Mouse (Mus musculus) intestine, embryonic 16.5 days (tissue): ENCODE results near the gene Plekha1. TPM values are rescaled to one million over a fixed set of nuclear protein-coding genes. Genes with fewer than 3 reads are reported as not detected.

Experiments used
- ATAC-seq: fragments of 200-750 bp; cut with Nextera tagmentation; 2 replicates; pipeline ENCODE4 v1.8.0; 2017; ENCODE audit warnings: moderate TSS enrichment, moderate library complexity
- H3K27ac ChIP-seq: fragments of 300-500 bp; sonication (generic); 2 replicates; pipeline ENCODE4 v1.5.1; 2014; ENCODE audit warnings: mild to moderate bottlenecking, low read length
- H3K27me3 ChIP-seq: fragments of 300-500 bp; sonication (generic); replicated peaks from 2 replicates; pipeline ENCODE4 v1.6.1; 2014; ENCODE audit warnings: low read length, control low read depth, mixed read lengths; ENCODE audit not compliant: control insufficient read depth, insufficient read depth
- H3K36me3 ChIP-seq: fragments of 300-500 bp; sonication (generic); 2 replicates; pipeline ENCODE4 v1.6.1; 2014; ENCODE audit warnings: low read length, control low read depth; ENCODE audit not compliant: control insufficient read depth, insufficient read depth
- H3K4me1 ChIP-seq: fragments of 300-500 bp; sonication (generic); 2 replicates; pipeline ENCODE4 v1.6.1; 2014; ENCODE audit warnings: low read length, control low read depth, mixed read lengths; ENCODE audit not compliant: control insufficient read depth, insufficient read depth
- H3K4me2 ChIP-seq: fragments of 300-500 bp; sonication (generic); 2 replicates; pipeline ENCODE4 v1.6.1; 2014; ENCODE audit warnings: low read depth, low read length, control low read depth
- H3K4me3 ChIP-seq: fragments of 300-500 bp; sonication (generic); 2 replicates; pipeline ENCODE4 v1.5.1; 2014; ENCODE audit warnings: mild to moderate bottlenecking, low read length
- H3K9ac ChIP-seq: fragments of 300-500 bp; sonication (generic); 2 replicates; pipeline ENCODE4 v1.6.1; 2014; ENCODE audit warnings: low read depth, low read length
- H3K9me3 ChIP-seq: fragments of 300-500 bp; sonication (generic); 2 replicates; pipeline ENCODE4 v1.6.1; 2016; ENCODE audit warnings: low read length, control low read depth; ENCODE audit not compliant: control insufficient read depth
- WGBS: fragments of 180-500 bp; shearing (Covaris S2); extraction: QIAGEN DNeasy Blood & Tissue Kit; methylation state at CpG from one replicate; pipeline ENCODE4 v1.1.7; 2014; 5-methylcytosine and 5-hydroxymethylcytosine counted together
- polyA plus RNA-seq: library from polyadenylated mRNA; unstranded; fragments of >200 nt; fragmentation: Nextera tagmentation; extraction: Ambion mirVana; gene quantifications from 2 replicates; pipeline ENCODE4 v1.2.1, GENCODE M21; 2015

The Plekha1 gene
- 36.6 and 39.0 TPM in 2 replicates for polyA plus RNA-seq

DNA sequence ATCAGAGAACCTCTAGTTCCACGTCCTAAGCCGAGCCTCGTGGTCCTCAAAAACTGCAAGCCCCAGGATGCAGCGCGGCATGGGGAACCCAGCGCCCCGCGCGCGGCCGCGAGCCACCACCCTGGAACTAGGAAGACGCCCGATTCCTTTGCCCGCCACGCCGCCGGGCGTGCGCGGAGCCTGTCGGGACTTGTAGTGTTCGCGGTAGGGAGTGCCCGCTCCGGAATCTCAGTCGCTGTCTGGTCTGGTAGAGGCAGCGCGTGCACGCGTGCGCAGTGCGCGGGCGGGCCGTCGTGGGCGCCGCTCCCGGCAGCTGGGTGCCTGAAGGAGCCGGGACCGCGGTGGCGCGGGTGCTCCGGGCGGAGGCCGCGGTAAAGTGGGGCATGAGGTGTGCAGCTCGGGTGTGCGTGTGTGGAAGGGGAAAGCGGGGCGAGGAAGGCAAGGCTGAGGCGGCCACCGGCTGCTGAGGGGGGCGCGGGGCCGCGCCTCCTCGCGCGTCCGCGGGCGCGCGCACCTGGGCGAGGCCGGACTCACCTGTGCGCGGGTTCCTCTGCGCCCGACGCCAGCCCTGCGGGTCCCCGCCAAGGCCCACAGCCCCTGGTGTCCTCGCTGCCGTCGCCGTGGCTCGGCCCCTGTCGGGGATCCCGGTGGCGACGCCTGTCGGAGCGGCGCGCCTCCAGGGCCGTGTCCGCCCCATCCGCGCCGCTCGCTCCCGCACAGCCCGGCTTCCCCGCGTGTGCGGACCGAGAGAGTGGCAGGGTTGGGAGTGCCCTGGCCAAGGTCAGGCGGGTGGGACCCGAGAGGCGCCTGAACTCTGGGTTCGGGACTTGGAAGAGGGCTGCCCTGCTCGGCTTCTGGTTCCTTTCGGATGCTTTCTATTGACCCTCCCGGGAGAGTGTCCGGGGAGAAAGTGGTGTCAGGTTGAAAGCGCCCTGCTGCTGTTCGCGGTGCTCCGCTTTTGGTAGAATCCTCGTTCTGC lies at the start of gene Plekha1:
Gene Plekha1, plus strand, starts transcription at position 144 of the 979 bp plus-strand sequence.
- peak within 1 kb of the TSS; percentile 69 for H3K4me2 ChIP-seq
- ATAC-seq: peak; percentile 99
- peak within 1 kb of the TSS; percentile 91 for H3K4me3 ChIP-seq
- 0 out of 2 replicates have a peak, but pooled peaks cover 3% of the 10 kb centered on the region for H3K4me1 ChIP-seq
- H3K9me3 ChIP-seq: no peaks in the 10 kb centered on the region
- H3K9ac ChIP-seq: peak within 1 kb of the TSS; percentile 88
- H3K27me3 ChIP-seq: no peaks in the 10 kb centered on the region; the same call in 1 of the 2 replicates
- H3K27ac ChIP-seq: peak within 1 kb of the TSS; percentile 85
- H3K36me3 ChIP-seq: no peaks in the 10 kb centered on the region
- under 1% methylated on average over 111 of the region's 114 CpGs for WGBS

DNA sequence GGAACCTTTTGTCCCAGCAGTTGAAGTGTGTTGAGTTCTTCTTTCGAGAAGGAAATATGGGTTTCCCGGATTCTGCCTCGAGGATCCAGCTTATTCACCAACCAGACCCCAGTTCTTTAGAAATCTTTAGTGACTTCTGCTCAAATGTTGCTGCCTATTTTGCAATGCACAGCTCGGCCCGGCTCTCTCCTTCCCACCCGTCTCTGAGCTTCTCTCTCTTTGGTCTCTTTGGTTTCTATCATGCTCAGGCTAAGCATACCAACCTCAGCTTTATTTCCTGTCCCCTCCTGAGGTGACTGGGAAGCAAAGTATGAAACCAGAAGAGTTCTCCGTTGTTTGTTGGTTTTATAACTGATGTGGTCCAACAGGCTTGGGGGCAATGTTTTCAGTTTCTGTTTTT lies 49.3 kb upstream of the Plekha1 start:
- H3K9me3 ChIP-seq: no peaks in the 10 kb centered on the region
- no peak overlapping the region for H3K9ac ChIP-seq
- no peaks in the 10 kb centered on the region for H3K4me1 ChIP-seq
- no peak overlapping the region for H3K27ac ChIP-seq
- H3K4me2 ChIP-seq: no peak overlapping the region
- no peaks in the 10 kb centered on the region for H3K27me3 ChIP-seq
- H3K4me3 ChIP-seq: no peak overlapping the region
- no peak for ATAC-seq
- 84% methylated on average over 7 of the region's 7 CpGs for WGBS
- H3K36me3 ChIP-seq: no peaks in the 10 kb centered on the region

DNA sequence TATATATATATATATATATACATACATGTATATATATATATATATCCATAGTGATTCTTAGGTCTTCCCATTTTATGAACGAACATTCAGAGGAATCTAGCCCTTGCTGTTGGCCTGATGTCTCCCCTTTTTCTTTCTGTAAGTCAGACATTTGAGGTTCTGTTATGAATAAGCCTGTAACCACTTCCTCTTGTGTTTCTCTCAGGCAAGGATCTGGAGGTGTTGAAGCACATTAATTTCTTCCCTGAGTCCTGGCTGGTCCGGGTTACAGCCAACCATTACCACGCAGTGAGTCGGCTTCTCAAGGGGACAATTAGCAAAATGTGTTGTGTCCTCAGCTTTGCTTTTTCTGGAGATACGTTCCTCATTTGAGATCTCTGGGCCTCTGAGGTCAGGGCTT lies 46.7 kb upstream of the Plekha1 start:
- Histone ChIP-seq H3K27ac (no peak overlapping the region), H3K36me3 (no peaks in the 10 kb centered on the region)
- 74% methylated on average over 5 of the region's 5 CpGs for WGBS

GRCm38 (mm10) chr7:130819624-130820023 lies 45.9 kb upstream of the Plekha1 start:
- no peak overlapping the region for H3K4me3 ChIP-seq
- WGBS: 51% methylated on average over 10 of the region's 10 CpGs
- no peaks in the 10 kb centered on the region for H3K9me3 ChIP-seq
- H3K27ac ChIP-seq: no peak overlapping the region
- no peak overlapping the region for H3K4me2 ChIP-seq
- H3K4me1 ChIP-seq: no peaks in the 10 kb centered on the region
- no peaks in the 10 kb centered on the region for H3K27me3 ChIP-seq
- no peak overlapping the region for H3K9ac ChIP-seq
- peak; percentile 92 for ATAC-seq
- no peaks in the 10 kb centered on the region for H3K36me3 ChIP-seq

More for the DNA sequence above, 46.7 kb upstream of the Plekha1 start:
- Histone ChIP-seq H3K4me2 (no peak overlapping the region), H3K9me3 (no peaks in the 10 kb centered on the region), H3K27me3 (no peaks in the 10 kb centered on the region), H3K4me3 (no peak overlapping the region), H3K9ac (no peak overlapping the region), H3K4me1 (no peaks in the 10 kb centered on the region)
- ATAC-seq: no peak

- H3K27ac ChIP-seq: no peak overlapping the region
- H3K4me3 ChIP-seq: no peak overlapping the region
- 36% methylated on average over 9 of the region's 9 CpGs for WGBS
- H3K9ac ChIP-seq: no peak overlapping the region
- no peaks in the 10 kb centered on the region for H3K36me3 ChIP-seq
- no peaks in the 10 kb centered on the region for H3K27me3 ChIP-seq
- H3K9me3 ChIP-seq: no peaks in the 10 kb centered on the region
- H3K4me1 ChIP-seq: no peaks in the 10 kb centered on the region
- ATAC-seq: no peak
- no peak overlapping the region for H3K4me2 ChIP-seq
These were observed 41.6 kb upstream of the Plekha1 start for GRCm38 (mm10) chr7:130823992-130824391.

- ATAC-seq: no peak
- H3K9ac ChIP-seq: no peak overlapping the region
- no peaks in the 10 kb centered on the region for H3K4me1 ChIP-seq
- no peak overlapping the region for H3K4me2 ChIP-seq
- 77% methylated on average over 3 of the region's 3 CpGs for WGBS
- H3K4me3 ChIP-seq: no peak overlapping the region
- H3K36me3 ChIP-seq: no peaks in the 10 kb centered on the region
- H3K9me3 ChIP-seq: no peaks in the 10 kb centered on the region
- no peak overlapping the region for H3K27ac ChIP-seq
- no peaks in the 10 kb centered on the region for H3K27me3 ChIP-seq
These were observed 39.2 kb upstream of the Plekha1 start for GRCm38 (mm10) chr7:130826343-130826742.

- 33% methylated on average over 3 of the region's 3 CpGs for WGBS
- Histone ChIP-seq H3K27ac (no peak overlapping the region), H3K9ac (no peak overlapping the region), H3K36me3 (no peaks in the 10 kb centered on the region), H3K9me3 (no peaks in the 10 kb centered on the region), H3K27me3 (no peaks in the 10 kb centered on the region), H3K4me2 (no peak overlapping the region), H3K4me3 (no peak overlapping the region), H3K4me1 (no peaks in the 10 kb centered on the region)
- no peak for ATAC-seq
These were observed 38.1 kb upstream of the Plekha1 start for GRCm38 (mm10) chr7:130827431-130827830.

- no peak overlapping the region for H3K27ac ChIP-seq
- WGBS: 90% methylated on average over 9 of the region's 9 CpGs
- H3K9me3 ChIP-seq: no peaks in the 10 kb centered on the region
- ATAC-seq: no peak
- no peaks in the 10 kb centered on the region for H3K4me1 ChIP-seq
- H3K27me3 ChIP-seq: no peaks in the 10 kb centered on the region
- H3K4me3 ChIP-seq: no peak overlapping the region
- H3K4me2 ChIP-seq: no peak overlapping the region
- H3K36me3 ChIP-seq: no peaks in the 10 kb centered on the region
- no peak overlapping the region for H3K9ac ChIP-seq
These were observed 37.6 kb upstream of the Plekha1 start for GRCm38 (mm10) chr7:130827844-130828403.

DNA sequence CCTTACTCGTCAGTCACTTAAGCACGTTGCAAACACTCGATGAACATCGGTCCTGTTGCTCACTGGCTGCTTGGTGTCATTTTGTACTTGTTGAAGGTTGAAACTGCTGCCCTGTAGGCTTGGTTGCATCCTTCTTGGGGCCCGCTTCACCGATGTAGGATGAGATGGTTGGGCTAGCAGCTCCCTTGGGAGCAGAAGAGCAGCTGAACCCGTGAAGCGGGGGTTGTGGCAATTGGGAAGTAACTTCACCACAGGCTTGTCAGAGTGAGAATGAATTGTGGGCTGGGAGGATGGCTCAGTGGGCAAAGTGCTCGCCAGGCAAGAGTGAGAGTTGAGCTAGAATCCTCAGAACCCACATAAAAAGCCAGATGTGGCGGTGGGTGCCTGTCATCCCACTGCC lies 37.1 kb upstream of the Plekha1 start:
- no peaks in the 10 kb centered on the region for H3K4me1 ChIP-seq
- no peak for ATAC-seq
- no peak overlapping the region for H3K4me3 ChIP-seq
- H3K4me2 ChIP-seq: no peak overlapping the region
- H3K27me3 ChIP-seq: no peaks in the 10 kb centered on the region
- no peak overlapping the region for H3K9ac ChIP-seq
- no peaks in the 10 kb centered on the region for H3K9me3 ChIP-seq
- 86% methylated on average over 10 of the region's 10 CpGs for WGBS
- no peak overlapping the region for H3K27ac ChIP-seq
- H3K36me3 ChIP-seq: no peaks in the 10 kb centered on the region
